Mouse (Mus musculus): ENCODE data around the gene Cc2d2a. TPM values are rescaled to one million over a fixed set of nuclear protein-coding genes. Genes with fewer than 3 reads are reported as not detected.

The Cc2d2a gene
- polyA plus RNA-seq, 2 experiments from 2014 or later: 1.4 to 1.7 TPM

GRCm38 (mm10) chr5:43728375-43729165 lies 66.4 kb downstream of the Cc2d2a start:
- ATAC-seq: peak; percentile 86

- ATAC-seq: no peak
These were observed 70.2 kb downstream of the Cc2d2a start for GRCm38 (mm10) chr5:43732381-43732780.

- no peak for ATAC-seq
These were observed 82.0 kb downstream of the Cc2d2a start for GRCm38 (mm10) chr5:43744187-43744586.

- ATAC-seq: no peak
These were observed 83.0 kb downstream of the Cc2d2a start for GRCm38 (mm10) chr5:43745156-43745555.

DNA sequence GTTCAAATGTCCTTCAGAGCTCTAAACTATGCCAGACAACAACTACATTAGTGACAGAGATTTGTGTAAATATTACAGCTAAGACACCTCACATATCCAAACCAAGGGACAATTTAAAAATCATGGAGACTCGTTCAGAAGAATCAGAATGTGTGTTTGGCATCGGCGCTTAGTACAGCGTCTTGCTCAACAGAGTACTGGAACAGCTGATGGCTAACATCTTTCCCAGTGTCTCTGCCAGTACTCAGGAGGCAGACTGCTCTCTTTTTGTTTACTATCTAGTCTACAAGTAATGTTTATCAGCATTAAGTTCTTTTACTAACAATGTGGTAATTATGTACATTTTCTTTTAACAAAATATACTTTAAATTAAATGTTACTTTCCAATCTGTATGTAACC lies 85.9 kb downstream of the Cc2d2a start:
- no peak for ATAC-seq

DNA sequence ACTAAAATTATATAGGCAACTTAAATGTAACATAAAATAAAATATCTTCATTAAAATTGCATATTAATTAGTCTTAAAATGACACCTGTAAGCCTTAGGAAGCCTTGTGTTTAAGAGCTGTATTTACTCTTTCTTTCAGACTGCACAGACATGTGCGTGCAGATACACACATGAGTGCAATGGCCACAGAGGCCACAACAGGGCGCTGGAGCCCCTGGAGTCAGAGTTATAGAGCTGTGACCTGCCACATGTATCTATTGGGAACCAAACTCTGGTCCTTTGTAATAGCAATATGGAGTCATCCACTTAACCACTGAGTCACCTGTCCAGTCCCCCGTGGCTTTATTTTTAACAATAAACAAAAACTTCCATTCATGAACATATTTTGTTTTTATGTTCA lies 86.9 kb downstream of the Cc2d2a start:
- no peak for ATAC-seq

DNA sequence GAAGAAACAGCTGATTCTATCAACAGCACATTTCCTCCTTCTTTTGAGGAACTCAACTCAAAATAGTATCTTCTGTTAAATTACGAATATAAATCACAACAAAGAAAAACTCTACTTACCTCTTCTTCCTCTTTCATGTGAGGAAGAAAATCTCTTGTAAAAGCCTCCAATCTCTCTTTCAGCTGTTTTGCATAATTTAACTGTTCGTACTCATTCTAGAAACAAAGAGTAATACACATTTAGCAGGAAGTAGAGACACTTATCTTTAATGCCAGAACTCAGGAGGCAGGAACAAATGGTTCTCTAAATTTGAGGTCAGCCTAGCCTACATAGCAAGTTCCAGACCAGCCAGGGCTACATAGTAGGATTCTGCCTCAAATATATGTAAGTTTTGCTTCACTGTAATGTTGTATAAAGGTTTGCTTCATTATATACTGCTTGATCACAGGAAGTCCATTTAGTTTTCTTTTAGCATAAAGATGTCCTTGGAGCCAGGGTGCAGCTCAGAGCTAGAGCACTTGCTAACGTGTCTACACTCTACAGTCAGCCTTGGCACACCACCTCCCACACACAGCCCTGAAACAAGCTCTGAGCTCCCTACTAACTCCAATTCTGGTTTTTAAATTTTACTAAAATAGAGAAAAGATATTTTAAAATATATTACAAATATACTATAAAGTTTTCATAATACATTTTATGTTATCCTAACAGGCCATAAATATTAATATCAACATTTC lies 108.6 kb downstream of the Cc2d2a start:
- no peak for ATAC-seq

DNA sequence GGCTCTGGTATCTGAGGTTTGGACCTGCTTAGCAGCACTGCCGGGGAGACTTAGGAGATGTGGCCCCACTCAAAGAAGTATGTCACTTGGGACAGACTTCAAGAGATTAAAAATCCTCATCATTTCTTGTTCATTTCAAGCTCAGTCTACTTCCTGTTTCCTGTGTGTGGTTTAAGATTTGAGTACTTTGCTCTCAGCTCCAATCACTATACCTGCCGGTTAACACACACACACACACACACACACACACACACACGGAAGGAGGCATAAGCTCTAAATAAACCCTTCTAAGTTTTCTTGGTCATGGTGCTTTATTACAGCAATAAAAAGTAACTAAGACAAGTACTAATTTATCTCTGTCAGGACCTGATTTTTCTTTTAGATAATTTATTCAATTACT lies 109.4 kb downstream of the Cc2d2a start:
- ATAC-seq: peak; percentile 95

GRCm38 (mm10) chr5:43776407-43776806 lies 114.3 kb downstream of the Cc2d2a start:
- no peak for ATAC-seq

- no peak for ATAC-seq
These were observed 114.8 kb downstream of the Cc2d2a start for GRCm38 (mm10) chr5:43776993-43777392.

DNA sequence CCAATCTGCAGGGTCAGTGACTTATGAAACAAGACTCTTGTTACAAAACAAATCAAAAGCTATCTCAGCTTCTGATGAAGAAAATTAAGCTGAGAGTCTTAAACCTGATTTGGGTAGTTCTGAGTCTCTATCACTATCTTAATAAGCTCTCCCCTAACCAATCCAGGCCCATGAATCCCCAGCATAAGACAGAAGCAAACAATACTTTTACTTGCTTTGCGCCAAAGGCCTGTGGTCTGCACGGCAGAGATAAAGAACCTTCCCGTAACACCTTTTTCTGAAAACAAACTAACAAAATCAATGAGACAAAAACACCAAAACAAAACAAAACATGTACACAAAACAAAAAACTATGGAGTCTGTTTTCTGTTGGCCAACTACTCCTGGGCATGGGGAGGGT lies 116.4 kb downstream of the Cc2d2a start:
- ATAC-seq: no peak

DNA sequence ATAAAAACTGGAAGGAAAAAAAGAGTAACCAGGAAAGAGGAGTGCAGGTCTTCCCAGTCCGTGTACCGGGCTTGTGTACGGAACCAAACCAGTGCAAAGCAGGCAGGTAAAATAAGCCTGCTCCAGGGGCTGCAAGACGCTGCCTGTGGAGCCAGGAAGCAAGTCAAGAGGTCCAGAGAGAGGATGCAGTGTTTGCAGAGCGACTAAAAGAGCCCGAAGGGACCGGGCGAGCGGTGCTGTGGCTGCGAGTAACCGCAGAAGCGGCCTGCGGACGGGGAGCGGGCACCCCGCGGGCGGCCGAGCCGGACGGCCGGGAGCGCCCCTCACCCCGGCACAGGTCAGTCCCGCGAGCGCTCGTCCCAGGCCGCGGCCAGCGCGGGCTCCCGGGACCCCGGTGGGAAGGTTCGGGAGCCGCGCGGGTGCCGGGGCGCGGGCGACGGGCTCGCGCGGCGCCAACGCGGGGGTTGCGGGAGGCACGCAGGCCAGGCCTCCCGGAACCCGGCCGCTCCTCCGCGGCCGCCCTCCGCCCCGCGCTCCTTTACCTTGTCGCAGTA lies 119.4 kb downstream of the Cc2d2a start:
- ATAC-seq: peak; percentile 61

- ATAC-seq: peak; percentile 80
These were observed 120.1 kb downstream of the Cc2d2a start for GRCm38 (mm10) chr5:43781977-43782930.

- ATAC-seq: no peak
These were observed 121.8 kb downstream of the Cc2d2a start for GRCm38 (mm10) chr5:43783996-43784395.

- no peak for ATAC-seq
These were observed 124.5 kb downstream of the Cc2d2a start for GRCm38 (mm10) chr5:43786607-43787006.

- no peak for ATAC-seq
These were observed 126.0 kb downstream of the Cc2d2a start for GRCm38 (mm10) chr5:43787976-43788752.

Other genes with a start within 250 kb of the Cc2d2a start
- gene C1qtnf7, start 146.8 kb upstream of the Cc2d2a start, polyA plus RNA-seq (2017; shearing (Covaris generic)): not detected
- gene Bst1, start 156.5 kb downstream of the Cc2d2a start, polyA plus RNA-seq (2017; shearing (Covaris generic)): not detected
- 10 to 100 TPM; 53.9 to 59.6 TPM for gene Fbxl5, start 159.3 kb downstream of the Cc2d2a start, polyA plus RNA-seq (2017; shearing (Covaris generic))
- gene Cd38, start 206.2 kb downstream of the Cc2d2a start, polyA plus RNA-seq (2017; shearing (Covaris generic)): 10 to 100 TPM; 38.2 to 46.2 TPM

Measured in CD4-positive, CD25-positive, alpha-beta regulatory T cell, adult 4 months (primary cell).